Mouse (Mus musculus): Measurements from ENCODE around the gene Olfr548-ps1. TPM values are rescaled to one million over a fixed set of nuclear protein-coding genes. Genes with fewer than 3 reads are reported as not detected.
"Not testable (repeated sequence)": the region's sequence is repeated elsewhere in the genome, so short reads cannot be mapped to it uniquely, and the experiment has no call there.

Gene Olfr548-ps1
- not detected in 2 replicates for polyA plus RNA-seq (2015; fragmentation: Nextera tagmentation; extraction: Ambion mirVana)

DNA sequence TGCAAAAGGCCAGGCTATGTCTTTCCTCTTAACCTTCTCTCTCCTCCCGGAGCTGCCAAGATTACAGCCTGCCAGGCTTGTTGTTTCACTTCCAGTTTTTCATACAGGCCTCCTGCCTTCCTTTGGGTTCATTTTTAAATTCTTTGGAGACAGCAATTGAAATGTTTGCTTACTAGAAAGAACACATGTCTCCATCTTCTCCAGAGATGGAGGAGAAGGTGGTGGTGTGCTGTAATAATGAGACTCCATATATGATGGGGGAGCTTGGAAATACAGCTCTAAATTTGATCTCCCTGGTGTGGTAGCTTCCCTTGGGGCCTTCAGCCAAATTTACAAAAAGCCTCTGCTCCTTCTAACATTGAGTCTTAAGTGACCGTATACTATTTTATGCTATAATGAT lies at the start of gene Olfr548-ps1:
Gene Olfr548-ps1 (plus strand): TSS at position 301 of the 400 bp plus-strand sequence.
- H3K27me3 ChIP-seq (ENCODE audit: insufficient read depth, low read length), result no peaks in the 10 kb centered on the region
- ATAC-seq (replicated peaks; ENCODE audit: low FRiP score, low read depth) (no peak), DNase-seq (ENCODE audit: low spot score) (no peak)
- H3K4me1 ChIP-seq (replicated peaks; ENCODE audit: insufficient read depth, low read length), result no peaks in the 10 kb centered on the region
- no peak for TF ChIP-seq CTCF (IDR thresholded peaks at IDR 0.05; ENCODE audit: low read depth)
- no peaks in the 10 kb centered on the region for H3K36me3 ChIP-seq (ENCODE audit: insufficient read depth, low read length)
- no peaks in the 10 kb centered on the region for H3K9me3 ChIP-seq (replicated peaks; ENCODE audit: low read length)
- 84% methylated on average over 2 of the region's 2 CpGs for WGBS
- no peak within 1 kb of the TSS for H3K4me3 ChIP-seq (replicated peaks; ENCODE audit: low read depth, low read length)
- H3K9ac ChIP-seq (ENCODE audit: low read depth, low read length), result no peak within 1 kb of the TSS
- H3K27ac ChIP-seq, result no peak within 1 kb of the TSS
- no peak within 1 kb of the TSS for H3K4me2 ChIP-seq (ENCODE audit: low read length)

DNA sequence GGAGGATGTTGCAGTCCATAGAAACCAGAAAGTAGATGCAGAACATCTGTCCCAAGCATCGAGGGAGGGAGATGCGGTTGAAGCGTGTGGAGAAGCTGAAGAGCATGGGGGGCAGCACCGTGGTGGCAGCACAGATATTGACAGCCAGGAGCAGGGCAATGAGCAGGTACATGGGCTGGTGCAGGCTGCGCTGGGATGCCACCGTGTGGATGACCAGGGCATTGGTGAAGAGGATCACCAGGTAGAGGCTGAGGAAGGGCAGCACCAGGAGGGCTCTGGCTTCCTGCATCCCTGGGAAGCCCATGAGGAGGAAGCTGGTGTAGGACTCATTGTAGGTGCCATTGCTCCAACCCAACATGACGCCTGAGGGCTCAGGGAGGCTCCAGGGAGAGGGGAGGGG lies 46.3 kb upstream of the Olfr548-ps1 start:
- 59% methylated on average over 5 of the region's 7 CpGs for WGBS
- H3K4me1 ChIP-seq (replicated peaks; ENCODE audit: insufficient read depth, low read length); ATAC-seq (replicated peaks; ENCODE audit: low FRiP score, low read depth); DNase-seq (ENCODE audit: low spot score); H3K27ac ChIP-seq; H3K36me3 ChIP-seq (ENCODE audit: insufficient read depth, low read length); H3K27me3 ChIP-seq (ENCODE audit: insufficient read depth, low read length); H3K9me3 ChIP-seq (replicated peaks; ENCODE audit: low read length); H3K4me2 ChIP-seq (ENCODE audit: low read length); H3K4me3 ChIP-seq (replicated peaks; ENCODE audit: low read depth, low read length); H3K9ac ChIP-seq (ENCODE audit: low read depth, low read length): not testable (repeated sequence)

- Histone ChIP-seq H3K36me3 (ENCODE audit: insufficient read depth, low read length) (no peaks in the 10 kb centered on the region), H3K4me1 (replicated peaks; ENCODE audit: insufficient read depth, low read length) (no peaks in the 10 kb centered on the region), H3K9me3 (replicated peaks; ENCODE audit: low read length) (no peaks in the 10 kb centered on the region), H3K9ac (ENCODE audit: low read depth, low read length) (no peak within 1 kb of the TSS), H3K4me2 (ENCODE audit: low read length) (no peak within 1 kb of the TSS), H3K27ac (no peak within 1 kb of the TSS), H3K4me3 (replicated peaks; ENCODE audit: low read depth, low read length) (no peak within 1 kb of the TSS), H3K27me3 (ENCODE audit: insufficient read depth, low read length) (no peaks in the 10 kb centered on the region)
- WGBS, result 71% methylated on average over 3 of the region's 3 CpGs
- ATAC-seq (replicated peaks; ENCODE audit: low FRiP score, low read depth), result no peak
- DNase-seq (ENCODE audit: low spot score), result no peak
- no peak for TF ChIP-seq CTCF (IDR thresholded peaks at IDR 0.05; ENCODE audit: low read depth)
Measured at GRCm38 (mm10) chr7:102499473-102499872, 41.2 kb upstream of the Olfr548-ps1 start, which contains the start of gene Olfr545. Gene Olfr545, minus strand, starts transcription at chr7:102499573.

DNA sequence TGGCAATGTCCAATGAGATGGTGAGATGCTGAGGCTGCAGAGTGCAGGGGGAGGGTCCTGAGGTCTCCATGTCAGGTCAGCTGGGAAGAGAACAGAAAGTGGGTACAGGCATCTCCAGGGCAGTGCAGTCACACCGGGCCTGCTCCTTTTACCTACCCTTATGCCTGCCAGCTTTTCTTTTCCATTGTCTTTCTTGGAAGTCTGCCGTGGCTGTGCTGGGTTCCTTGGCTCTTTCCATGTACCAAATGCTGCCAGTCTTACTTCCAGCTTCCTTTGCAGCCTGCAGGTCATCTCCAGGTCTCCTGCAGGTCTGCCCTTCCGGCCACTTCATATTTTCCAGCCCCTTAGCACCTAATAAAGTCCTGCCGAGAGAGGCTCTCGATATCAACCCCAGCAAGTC lies 38.7 kb upstream of the Olfr548-ps1 start:
- no peaks in the 10 kb centered on the region for H3K27me3 ChIP-seq (ENCODE audit: insufficient read depth, low read length)
- H3K4me1 ChIP-seq (replicated peaks; ENCODE audit: insufficient read depth, low read length), result no peaks in the 10 kb centered on the region
- H3K9me3 ChIP-seq (replicated peaks; ENCODE audit: low read length), result no peaks in the 10 kb centered on the region
- no peak overlapping the region for H3K4me3 ChIP-seq (replicated peaks; ENCODE audit: low read depth, low read length)
- DNase-seq (ENCODE audit: low spot score), result no peak
- ATAC-seq (replicated peaks; ENCODE audit: low FRiP score, low read depth), result no peak
- TF ChIP-seq CTCF (IDR thresholded peaks at IDR 0.05; ENCODE audit: low read depth), result no peak
- WGBS, result 71% methylated on average over 5 of the region's 5 CpGs
- no peak overlapping the region for H3K27ac ChIP-seq
- H3K36me3 ChIP-seq (ENCODE audit: insufficient read depth, low read length), result no peaks in the 10 kb centered on the region
- H3K4me2 ChIP-seq (ENCODE audit: low read length), result no peak overlapping the region
- no peak overlapping the region for H3K9ac ChIP-seq (ENCODE audit: low read depth, low read length)

DNA sequence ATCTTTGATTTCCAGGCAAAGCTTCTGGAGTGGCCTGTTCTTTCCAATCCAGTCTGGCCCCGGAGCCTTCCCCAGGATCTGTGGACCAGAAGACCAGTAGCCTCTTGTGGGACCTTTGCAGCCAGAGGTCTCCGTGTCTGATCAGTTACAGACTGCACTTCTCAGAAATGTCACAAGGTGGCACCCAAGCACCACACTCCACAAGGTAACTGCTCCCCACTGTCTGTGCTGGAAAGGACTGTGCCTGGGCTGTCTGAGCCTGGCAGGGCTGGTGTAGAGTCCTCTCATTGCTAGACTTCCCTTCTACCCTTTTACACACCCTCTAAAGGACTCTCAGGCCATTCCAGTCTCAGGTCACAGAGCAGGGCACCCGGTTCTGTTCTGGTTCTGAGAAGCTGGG lies 33.8 kb upstream of the Olfr548-ps1 start:
- H3K4me1 ChIP-seq (replicated peaks; ENCODE audit: insufficient read depth, low read length), result no peaks in the 10 kb centered on the region
- DNase-seq (ENCODE audit: low spot score), result peak; percentile 80
- no peak overlapping the region for H3K27ac ChIP-seq
- peak; percentile 58 for ATAC-seq (replicated peaks; ENCODE audit: low FRiP score, low read depth)
- WGBS, result 40% methylated on average over 3 of the region's 3 CpGs
- H3K9me3 ChIP-seq (replicated peaks; ENCODE audit: low read length), result no peaks in the 10 kb centered on the region
- TF ChIP-seq CTCF (IDR thresholded peaks at IDR 0.05; ENCODE audit: low read depth), result peak; percentile 91
- H3K27me3 ChIP-seq (ENCODE audit: insufficient read depth, low read length), result no peaks in the 10 kb centered on the region
- H3K36me3 ChIP-seq (ENCODE audit: insufficient read depth, low read length), result no peaks in the 10 kb centered on the region
- no peak overlapping the region for H3K4me2 ChIP-seq (ENCODE audit: low read length)
- no peak overlapping the region for H3K4me3 ChIP-seq (replicated peaks; ENCODE audit: low read depth, low read length)
- no peak overlapping the region for H3K9ac ChIP-seq (ENCODE audit: low read depth, low read length)

- no peak for TF ChIP-seq CTCF (IDR thresholded peaks at IDR 0.05; ENCODE audit: low read depth)
- Histone ChIP-seq H3K36me3 (ENCODE audit: insufficient read depth, low read length) (no peaks in the 10 kb centered on the region), H3K9me3 (replicated peaks; ENCODE audit: low read length) (no peaks in the 10 kb centered on the region), H3K27ac (no peak overlapping the region), H3K4me3 (replicated peaks; ENCODE audit: low read depth, low read length) (no peak overlapping the region), H3K27me3 (ENCODE audit: insufficient read depth, low read length) (no peaks in the 10 kb centered on the region), H3K4me1 (replicated peaks; ENCODE audit: insufficient read depth, low read length) (no peaks in the 10 kb centered on the region), H3K4me2 (ENCODE audit: low read length) (no peak overlapping the region), H3K9ac (ENCODE audit: low read depth, low read length) (no peak overlapping the region)
- WGBS, result 84% methylated on average over 9 of the region's 9 CpGs
- ATAC-seq (replicated peaks; ENCODE audit: low FRiP score, low read depth), result no peak
- DNase-seq (ENCODE audit: low spot score), result no peak
Measured at GRCm38 (mm10) chr7:102508066-102508465, 32.6 kb upstream of the Olfr548-ps1 start.

DNA sequence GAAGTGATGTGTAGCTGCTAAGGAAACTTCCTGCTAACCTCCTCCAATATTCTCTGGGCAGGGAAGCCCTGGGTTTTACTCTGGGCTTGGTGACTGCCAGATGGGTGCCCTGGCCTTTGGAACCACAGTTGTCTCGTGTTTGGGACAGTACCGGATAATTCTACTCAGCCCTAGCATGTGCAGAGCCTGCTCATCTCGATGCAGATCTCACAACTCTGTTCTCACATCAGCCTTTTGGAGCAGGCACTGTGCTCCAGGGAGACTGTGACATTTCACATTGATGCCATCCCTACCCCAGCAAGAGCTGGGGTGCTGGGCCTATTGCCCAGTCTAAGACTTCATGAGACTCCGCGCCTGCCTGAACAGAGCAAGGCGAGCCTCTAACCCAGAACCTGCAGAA lies 32.0 kb upstream of the Olfr548-ps1 start:
- H3K27ac ChIP-seq, result no peak overlapping the region
- ATAC-seq (replicated peaks; ENCODE audit: low FRiP score, low read depth), result no peak
- no peak for DNase-seq (ENCODE audit: low spot score)
- WGBS, result 90% methylated on average over 6 of the region's 6 CpGs
- no peaks in the 10 kb centered on the region; the same call in 1 of the 2 replicates for H3K4me1 ChIP-seq (replicated peaks; ENCODE audit: insufficient read depth, low read length)
- no peaks in the 10 kb centered on the region for H3K9me3 ChIP-seq (replicated peaks; ENCODE audit: low read length)
- no peaks in the 10 kb centered on the region for H3K36me3 ChIP-seq (ENCODE audit: insufficient read depth, low read length)
- no peak overlapping the region for H3K9ac ChIP-seq (ENCODE audit: low read depth, low read length)
- H3K4me2 ChIP-seq (ENCODE audit: low read length), result no peak overlapping the region
- H3K4me3 ChIP-seq (replicated peaks; ENCODE audit: low read depth, low read length), result no peak overlapping the region
- no peaks in the 10 kb centered on the region for H3K27me3 ChIP-seq (ENCODE audit: insufficient read depth, low read length)
- TF ChIP-seq CTCF (IDR thresholded peaks at IDR 0.05; ENCODE audit: low read depth), result no peak
